Mouse (Mus musculus) myocyte (in vitro differentiated cells): ENCODE data around the gene BC005624. TPM values are rescaled to one million over a fixed set of nuclear protein-coding genes. Genes with fewer than 3 reads are reported as not detected.

Experiments used
- H3K27me3 ChIP-seq: one replicate; pipeline ENCODE4 v1.6.1; 2011; ENCODE audit not compliant: control insufficient read depth, insufficient read depth, insufficient read length
- H3K36me3 ChIP-seq: one replicate; pipeline ENCODE4 v1.6.1; 2011; ENCODE audit not compliant: control insufficient read depth, insufficient read depth
- H3K4me2 ChIP-seq: one replicate; pipeline ENCODE4 v1.6.1; 2011; ENCODE audit warnings: low read depth, control low read depth
- H3K4me3 ChIP-seq: one replicate; pipeline ENCODE4 v1.5.1; 2011; ENCODE audit warnings: mild to moderate bottlenecking, control low read depth, moderate library complexity
- H3K79me2 ChIP-seq: one replicate; pipeline ENCODE4 v1.6.1; 2011; ENCODE audit not compliant: control insufficient read depth, insufficient read depth
- H3ac ChIP-seq: one replicate; pipeline ENCODE4 v1.6.1; 2011; ENCODE audit not compliant: control insufficient read depth, insufficient read length
- CEBPB ChIP-seq: IDR thresholded peaks from 2 replicates; pipeline ENCODE4 v1.6.1; 2011; ENCODE audit warnings: mild to moderate bottlenecking, moderate library complexity; ENCODE audit not compliant: poor library complexity, insufficient read depth, severe bottlenecking
- E2F4 ChIP-seq: IDR thresholded peaks from one replicate; pipeline ENCODE4 v1.6.1; 2011; ENCODE audit warnings: mild to moderate bottlenecking, control low read depth, moderate library complexity; ENCODE audit not compliant: insufficient read depth
- MAX ChIP-seq: IDR thresholded peaks from one replicate; pipeline ENCODE4 v1.6.1; 2011; ENCODE audit warnings: low read depth, mild to moderate bottlenecking, control low read depth
- MYOD1 ChIP-seq, 3 experiments: IDR thresholded peaks; one replicate each; pipeline ENCODE4 v1.6.1; 2011; ENCODE audit warnings: control low read depth in 2 of 3, low read depth in 2 of 3, mild to moderate bottlenecking in 2 of 3, moderate library complexity in 1 of 3; ENCODE audit not compliant: insufficient read length in 2 of 3, control insufficient read depth in 1 of 3
- MYOG ChIP-seq, 3 experiments: IDR thresholded peaks; one replicate each; pipeline ENCODE4 v1.6.1; 2011; ENCODE audit warnings: control low read depth in 2 of 3, low read depth in 2 of 3, mild to moderate bottlenecking in 2 of 3; ENCODE audit not compliant: insufficient read length in 2 of 3, control insufficient read depth in 1 of 3, insufficient read depth in 1 of 3
- POLR2A ChIP-seq: IDR thresholded peaks from one replicate; pipeline ENCODE4 v1.6.1; 2011; ENCODE audit warnings: low read depth, mild to moderate bottlenecking, control low read depth, moderate library complexity; ENCODE audit not compliant: insufficient read length
- POLR2AphosphoS2 ChIP-seq: IDR thresholded peaks from one replicate; pipeline ENCODE4 v1.6.1; 2011; ENCODE audit warnings: low read depth, control low read depth; ENCODE audit not compliant: insufficient read length
- REST ChIP-seq: IDR thresholded peaks from one replicate; pipeline ENCODE4 v1.6.1; 2011; ENCODE audit warnings: mild to moderate bottlenecking, control low read depth, moderate library complexity; ENCODE audit not compliant: insufficient read depth, insufficient read length
- SRF ChIP-seq: IDR thresholded peaks from one replicate; pipeline ENCODE4 v1.6.1; 2011; ENCODE audit warnings: low read depth; ENCODE audit not compliant: control insufficient read depth, insufficient read length
- TCF12 ChIP-seq: IDR thresholded peaks from one replicate; pipeline ENCODE4 v1.6.1; 2011; ENCODE audit warnings: mild to moderate bottlenecking, control low read depth; ENCODE audit not compliant: poor library complexity, insufficient read depth, severe bottlenecking
- TCF3 ChIP-seq: IDR thresholded peaks from one replicate; pipeline ENCODE4 v1.6.1; 2011; ENCODE audit warnings: low read depth, control low read depth; ENCODE audit not compliant: insufficient read length
- USF1 ChIP-seq: IDR thresholded peaks from one replicate; pipeline ENCODE4 v1.6.1; 2011; ENCODE audit warnings: low read depth, mild to moderate bottlenecking, control low read depth, moderate library complexity
- polyA plus RNA-seq: library from polyadenylated mRNA; unstranded; fragments of >200 nt; fragmentation: generic; extraction: Trizol; gene quantifications from one replicate; pipeline ENCODE4 v1.2.1, GENCODE M21; 2012; ENCODE audit warnings: missing spikeins

BC005624 gene
- polyA plus RNA-seq, 1 experiment: 27.9 TPM

DNA sequence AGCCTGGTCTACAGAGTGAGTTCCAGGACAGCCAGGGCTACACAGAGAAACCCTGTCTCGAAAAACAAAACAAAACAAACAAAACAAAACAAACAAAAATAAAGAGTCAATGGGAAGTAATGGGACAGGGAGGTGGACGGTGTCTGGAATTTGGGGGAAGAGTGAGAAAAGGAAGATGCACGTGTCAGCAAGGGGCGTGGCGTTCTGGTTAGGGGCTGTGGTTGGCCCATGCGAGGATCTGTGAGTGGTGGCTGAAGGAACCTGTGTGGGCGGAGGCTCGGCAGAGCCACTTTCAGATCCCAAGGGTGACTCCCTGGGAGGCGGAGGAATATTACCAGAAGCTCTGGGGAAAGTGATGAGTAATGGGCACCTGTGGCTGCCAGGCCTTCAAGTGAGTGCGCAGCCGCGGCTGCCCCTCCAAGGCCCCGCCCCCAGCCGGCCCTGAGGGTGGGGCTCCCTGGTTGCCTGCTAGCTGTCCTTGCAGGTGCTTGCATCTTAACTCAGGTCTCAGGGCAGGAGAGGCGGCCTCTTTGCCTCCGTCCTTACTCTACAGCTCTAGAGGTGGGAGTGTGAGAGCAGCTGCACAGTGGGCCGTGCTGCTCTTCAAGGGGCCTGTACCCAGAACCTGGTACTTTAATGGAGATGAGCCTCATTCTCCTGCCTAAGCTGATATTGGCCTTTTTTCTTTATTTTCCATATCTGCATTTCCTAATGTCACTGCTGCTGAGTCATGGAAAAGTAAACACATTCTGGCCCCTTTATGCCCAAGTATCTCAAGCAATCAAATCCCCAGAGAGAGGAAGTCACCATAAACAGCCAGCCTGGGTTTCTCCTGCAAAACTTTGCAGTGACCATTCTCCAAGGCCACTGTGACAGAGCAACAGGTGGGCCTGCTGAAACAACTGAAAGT lies 3.4 kb upstream of the BC005624 start:
- H3K4me2 ChIP-seq: peak overlapping the region; percentile 78
- no peak overlapping the region for H3ac ChIP-seq
- H3K27me3 ChIP-seq: no peaks in the 10 kb centered on the region
- no peak for TF ChIP-seq TCF12
- TF ChIP-seq MYOD1 (IDR thresholded peaks at IDR 0.05; ENCODE audit: control insufficient read depth in 1 of 3, insufficient read length in 2 of 3, low read depth in 2 of 3): peak in 2 of 3 experiments; percentile 32 to 68
- peak; percentile 41 for TF ChIP-seq POLR2AphosphoS2
- no peak for TF ChIP-seq MYOG (IDR thresholded peaks at IDR 0.05; ENCODE audit: control insufficient read depth in 1 of 3, insufficient read depth in 1 of 3, insufficient read length in 2 of 3, low read depth in 2 of 3)
- peak; percentile 36 for TF ChIP-seq POLR2A
- TF ChIP-seq SRF: no peak
- TF ChIP-seq REST: no peak
- TF ChIP-seq USF1: no peak
- TF ChIP-seq E2F4: no peak
- peak; percentile 38; the same call in 1 of the 2 replicates for TF ChIP-seq CEBPB
- no peak overlapping the region for H3K4me3 ChIP-seq
- H3K79me2 ChIP-seq: peaks cover 25% of the 10 kb centered on the region
- H3K36me3 ChIP-seq: no peaks in the 10 kb centered on the region

DNA sequence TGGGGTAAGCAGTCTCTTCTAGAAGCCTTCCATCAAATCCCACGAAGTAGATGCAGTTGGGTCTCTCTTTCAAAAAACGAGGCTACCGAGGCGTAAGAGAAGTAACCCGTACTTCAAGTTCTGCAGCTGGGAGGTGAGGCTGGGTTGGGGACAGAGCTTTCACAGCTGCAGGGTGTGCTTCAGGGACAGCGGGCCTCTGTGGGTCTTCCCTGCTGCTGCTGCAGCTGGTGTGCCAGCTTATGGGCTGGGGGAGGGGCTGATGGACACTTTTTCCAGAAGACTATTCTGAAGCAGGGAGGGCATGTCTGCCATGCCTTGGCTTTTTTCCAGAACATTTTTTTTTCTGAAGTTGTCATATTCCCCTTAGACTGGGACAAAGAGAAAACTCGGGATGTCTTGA lies 1.0 kb upstream of the BC005624 start:
- H3ac ChIP-seq: peak overlapping the region; percentile 8
- peak overlapping the region; percentile 88 for H3K4me2 ChIP-seq
- H3K79me2 ChIP-seq: peaks cover 28% of the 10 kb centered on the region
- H3K4me3 ChIP-seq: peak overlapping the region; percentile 66
- H3K27me3 ChIP-seq: no peaks in the 10 kb centered on the region
- peaks cover 4% of the 10 kb centered on the region for H3K36me3 ChIP-seq
- TF ChIP-seq USF1 (no peak), POLR2A (no peak), REST (no peak), SRF (no peak), CEBPB (no peak), TCF3 (no peak), TCF12 (no peak), E2F4 (no peak), MYOD1 (IDR thresholded peaks at IDR 0.05; ENCODE audit: control insufficient read depth in 1 of 3, insufficient read length in 2 of 3, low read depth in 2 of 3) (peak in 1 of 3 experiments; percentile 72), MYOG (IDR thresholded peaks at IDR 0.05; ENCODE audit: control insufficient read depth in 1 of 3, insufficient read depth in 1 of 3, insufficient read length in 2 of 3, low read depth in 2 of 3) (peak; percentile 49 to 85 (median 49)), MAX (no peak)

DNA sequence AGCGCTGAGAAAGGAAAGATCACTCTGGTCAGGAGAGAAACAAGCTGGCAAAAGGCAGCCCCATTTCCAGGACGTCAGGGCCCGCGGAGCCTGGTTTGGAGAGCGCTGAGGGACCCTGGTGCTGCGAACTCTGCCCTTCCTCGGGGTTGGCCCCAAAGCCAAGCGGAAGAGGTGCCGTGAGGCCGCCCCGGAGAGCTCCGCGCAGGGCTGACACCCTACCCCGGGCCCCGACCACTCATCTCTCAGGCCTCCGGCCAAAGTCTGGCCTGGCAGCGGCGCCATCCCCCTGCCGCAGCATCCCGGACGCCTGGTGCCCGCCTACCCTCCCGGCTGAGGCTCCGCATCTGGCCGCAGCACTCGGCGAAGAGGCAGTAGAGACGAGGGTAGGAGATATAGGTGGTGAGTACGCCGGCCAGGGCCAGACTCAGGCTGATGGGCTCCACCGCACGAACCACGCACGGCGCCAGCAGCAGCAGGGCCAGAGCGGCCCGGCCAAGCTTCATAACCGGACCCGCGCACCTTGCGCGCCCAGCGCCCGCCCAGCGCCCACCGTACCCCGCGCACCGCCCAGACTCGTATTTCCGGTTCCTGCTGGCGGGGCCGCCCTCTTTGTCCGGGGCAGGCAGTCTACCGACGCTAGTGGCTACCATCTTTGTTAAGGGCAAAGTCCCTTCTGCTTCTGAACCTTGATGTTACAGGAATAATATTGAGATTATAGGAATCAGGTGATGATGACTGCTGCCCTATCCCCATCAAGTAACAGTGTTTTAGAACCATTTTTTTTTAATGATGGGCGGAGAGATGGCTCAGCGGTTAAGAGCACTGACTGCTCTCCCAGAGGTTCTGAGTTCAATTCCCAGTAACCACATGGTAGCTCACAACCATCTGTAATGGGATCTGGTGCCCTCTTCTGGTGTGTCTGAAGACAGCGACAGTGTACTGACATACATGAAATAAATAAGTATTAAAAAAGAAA lies 14.4 kb downstream of the BC005624 start, which contains the start of gene Tor1a:
Gene Tor1a (minus strand): TSS at position 582 of the 976 bp plus-strand sequence.
- Histone ChIP-seq H3K4me3 (peak within 1 kb of the TSS; percentile 68), H3K36me3 (peaks cover 11% of the 10 kb centered on the region), H3K79me2 (peaks cover 17% of the 10 kb centered on the region), H3K4me2 (peak within 1 kb of the TSS; percentile 99), H3ac (peak within 1 kb of the TSS; percentile 42), H3K27me3 (no peaks in the 10 kb centered on the region)
- TF ChIP-seq TCF12 (no peak), TCF3 (no peak), CEBPB (no peak), POLR2AphosphoS2 (peak; percentile 96), REST (no peak), E2F4 (peak; percentile 30), USF1 (no peak), POLR2A (peak; percentile 96), MAX (no peak), MYOG (IDR thresholded peaks at IDR 0.05; ENCODE audit: control insufficient read depth in 1 of 3, insufficient read depth in 1 of 3, insufficient read length in 2 of 3, low read depth in 2 of 3) (no peak), MYOD1 (IDR thresholded peaks at IDR 0.05; ENCODE audit: control insufficient read depth in 1 of 3, insufficient read length in 2 of 3, low read depth in 2 of 3) (peak in 1 of 3 experiments; percentile 24), SRF (no peak)

DNA sequence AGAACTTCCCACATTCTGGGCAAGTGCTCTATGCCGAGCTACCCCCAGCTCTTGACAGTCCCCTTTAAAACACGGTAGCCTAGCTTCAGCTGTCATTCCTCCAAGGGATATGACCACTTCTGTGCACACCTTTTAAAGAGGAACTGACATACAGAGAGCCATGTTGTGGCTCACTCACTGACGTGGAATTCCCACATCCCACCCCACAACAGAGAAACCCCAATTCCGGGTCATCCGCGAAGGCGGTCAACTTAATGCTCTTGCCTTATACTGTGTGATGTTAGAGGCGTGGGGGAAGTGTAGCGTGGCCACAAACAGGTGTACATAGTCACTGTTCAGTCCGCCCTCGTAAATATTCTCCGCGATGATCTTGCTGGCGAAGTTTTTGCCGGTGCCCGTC lies 15.2 kb downstream of the BC005624 start:
- Histone ChIP-seq H3K4me2 (peak overlapping the region; percentile 99), H3K36me3 (peaks cover 13% of the 10 kb centered on the region), H3ac (peak overlapping the region; percentile 42), H3K79me2 (peaks cover 17% of the 10 kb centered on the region), H3K4me3 (peak overlapping the region; percentile 68), H3K27me3 (no peaks in the 10 kb centered on the region)
- peak in 1 of 3 experiments; percentile 18 for TF ChIP-seq MYOG (IDR thresholded peaks at IDR 0.05; ENCODE audit: control insufficient read depth in 1 of 3, insufficient read depth in 1 of 3, insufficient read length in 2 of 3, low read depth in 2 of 3)
- no peak for TF ChIP-seq USF1
- peak in 1 of 3 experiments; percentile 64 for TF ChIP-seq MYOD1 (IDR thresholded peaks at IDR 0.05; ENCODE audit: control insufficient read depth in 1 of 3, insufficient read length in 2 of 3, low read depth in 2 of 3)
